Mouse (Mus musculus) ES-Bruce4 (cell line): ENCODE measurements at regions not wholly inside any gene's neighbourhood (a gene's known extent, or its start where the extent isn't known, plus 50 kb on each side); places are given as distances from the start of the nearest gene placed in this dataset.

Source experiments
- CTCF ChIP-seq: IDR thresholded peaks from one replicate; pipeline ENCODE4 v1.8.1; 2011; ENCODE audit warnings: low read depth, low read length
- POLR2A ChIP-seq: IDR thresholded peaks from one replicate; pipeline ENCODE4 v1.8.1; 2011; ENCODE audit warnings: low read length; ENCODE audit not compliant: insufficient read depth

- TF ChIP-seq CTCF (no peak), POLR2A (no peak)
Observed at GRCm38 (mm10) chr17:4910182-4910581, 84.0 kb upstream of the Arid1b start.
